Mouse (Mus musculus) lung, postnatal 0 days (tissue): ENCODE measurements at regions not wholly inside any gene's neighbourhood (a gene's known extent, or its start where the extent isn't known, plus 50 kb on each side); places are given as distances from the start of the nearest gene placed in this dataset.

Experiments used
- CTCF ChIP-seq: IDR thresholded peaks from 2 replicates; pipeline ENCODE4 v1.5.1; 2016; ENCODE audit warnings: antibody characterized with exemption, mild to moderate bottlenecking
- EP300 ChIP-seq: IDR thresholded peaks from 2 replicates; pipeline ENCODE4 v1.6.1; 2016; ENCODE audit warnings: antibody characterized with exemption, mild to moderate bottlenecking, control low read depth

- no peak for TF ChIP-seq EP300
- TF ChIP-seq CTCF, result no peak
These were observed 83.0 kb downstream of the Zbtb18 start for GRCm38 (mm10) chr1:177525141-177525540.
